Mouse (Mus musculus): Measurements from ENCODE around the gene Cacnb4. TPM values are rescaled to one million over a fixed set of nuclear protein-coding genes. Genes with fewer than 3 reads are reported as not detected.

Cacnb4 gene
- polyA plus RNA-seq, 1 experiment: 0.04 TPM

DNA sequence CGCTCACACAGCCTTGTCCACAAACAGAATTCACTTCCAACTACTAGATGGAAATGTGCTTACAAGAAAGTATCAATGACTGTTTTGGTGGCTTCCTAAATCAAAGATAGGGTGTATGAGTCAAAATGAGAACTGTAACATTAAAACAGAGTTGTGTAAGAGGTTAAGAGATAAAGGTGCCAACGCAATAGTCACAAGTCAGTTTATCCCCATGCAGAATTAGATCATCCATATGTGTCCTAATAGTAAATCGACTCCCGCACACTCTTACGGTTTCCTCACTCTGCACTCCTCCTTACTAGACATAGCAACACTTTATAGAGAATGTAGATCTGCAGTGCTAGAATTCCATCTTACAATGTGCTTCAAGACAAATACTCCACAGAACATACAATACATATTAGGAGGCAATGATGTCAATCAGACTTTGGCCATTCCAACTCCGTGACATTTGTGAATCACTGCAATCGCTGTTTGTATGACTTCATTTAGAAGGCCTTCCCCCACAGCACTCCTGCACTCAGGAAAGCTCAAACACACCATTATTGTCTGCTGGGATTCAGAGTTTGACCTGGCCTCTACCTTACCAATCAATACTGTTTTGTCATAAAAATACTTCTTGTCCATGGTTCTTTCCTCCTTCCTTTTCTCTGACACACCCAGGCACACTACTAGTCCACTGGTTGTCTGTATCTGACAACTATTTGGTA lies 256.5 kb downstream of the Cacnb4 start:
- no peak for DNase-seq
- TF ChIP-seq POLR2A (IDR thresholded peaks at IDR 0.05; ENCODE audit: borderline replicate concordance, extremely low read depth, low read depth, low read length): no peak
- no peak for TF ChIP-seq CTCF (IDR thresholded peaks at IDR 0.05; ENCODE audit: insufficient read depth, low read length)
- no peak overlapping the region for H3K4me3 ChIP-seq (replicated peaks; ENCODE audit: extremely low read depth, low read depth, low read length)
- H3K4me1 ChIP-seq (ENCODE audit: control insufficient read depth, insufficient read depth, low read length): peaks cover 24% of the 10 kb centered on the region
- 73% methylated on average over 7 of the region's 7 CpGs for WGBS

DNA sequence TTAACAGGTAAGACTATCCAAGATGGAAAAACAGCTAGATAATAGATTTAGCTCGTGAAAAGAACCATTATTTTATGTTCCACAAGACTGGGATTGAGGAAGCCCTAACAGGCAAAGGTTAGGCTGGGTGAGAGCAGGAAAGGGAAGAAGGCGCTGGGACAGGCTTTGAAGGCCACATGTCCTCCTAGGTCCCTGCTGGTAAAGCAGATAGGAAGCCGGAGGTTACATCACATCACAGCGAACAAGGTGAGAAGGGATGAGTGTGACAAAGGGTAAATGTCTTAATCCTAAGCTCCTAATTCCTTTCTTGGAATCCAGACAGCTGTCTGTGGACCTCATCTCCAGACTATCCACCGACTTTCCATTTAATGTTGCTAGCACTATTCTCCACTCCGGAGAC lies 257.3 kb downstream of the Cacnb4 start:
- WGBS: 55% methylated on average over 6 of the region's 6 CpGs
- no peak for TF ChIP-seq CTCF (IDR thresholded peaks at IDR 0.05; ENCODE audit: insufficient read depth, low read length)
- no peak for TF ChIP-seq POLR2A (IDR thresholded peaks at IDR 0.05; ENCODE audit: borderline replicate concordance, extremely low read depth, low read depth, low read length)
- Histone ChIP-seq H3K4me3 (replicated peaks; ENCODE audit: extremely low read depth, low read depth, low read length) (no peak overlapping the region), H3K4me1 (ENCODE audit: control insufficient read depth, insufficient read depth, low read length) (peaks cover 24% of the 10 kb centered on the region)
- no peak for DNase-seq

DNA sequence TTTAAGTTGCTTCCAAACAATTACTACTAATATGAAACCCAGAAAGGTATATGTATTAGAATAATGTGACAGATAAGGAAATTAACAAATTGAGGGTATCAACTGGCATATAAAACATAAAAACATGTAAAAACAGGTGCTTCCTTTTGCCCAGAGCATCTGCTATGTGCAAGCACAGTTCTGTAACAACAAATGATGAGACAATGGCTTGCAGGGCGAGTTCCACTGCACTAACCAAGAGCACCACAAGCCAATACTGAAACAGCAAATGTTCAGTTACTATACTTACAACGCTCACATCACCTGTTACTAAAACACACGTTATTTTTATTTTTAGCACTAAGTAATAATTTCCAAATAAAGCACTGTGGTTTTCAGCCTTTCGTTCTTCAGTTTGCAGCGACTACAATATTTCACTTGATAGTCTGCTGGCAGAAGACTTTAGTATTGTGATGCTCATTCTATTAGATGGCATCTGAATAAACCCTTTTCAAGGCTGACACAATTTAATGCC lies 264.1 kb downstream of the Cacnb4 start:
- no peak for DNase-seq
- 90% methylated on average over 5 of the region's 5 CpGs for WGBS
- no peak overlapping the region for H3K4me3 ChIP-seq (replicated peaks; ENCODE audit: extremely low read depth, low read depth, low read length)
- no peak for TF ChIP-seq POLR2A (IDR thresholded peaks at IDR 0.05; ENCODE audit: borderline replicate concordance, extremely low read depth, low read depth, low read length)
- TF ChIP-seq CTCF (IDR thresholded peaks at IDR 0.05; ENCODE audit: insufficient read depth, low read length): no peak
- peaks cover 3% of the 10 kb centered on the region for H3K4me1 ChIP-seq (ENCODE audit: control insufficient read depth, insufficient read depth, low read length)

DNA sequence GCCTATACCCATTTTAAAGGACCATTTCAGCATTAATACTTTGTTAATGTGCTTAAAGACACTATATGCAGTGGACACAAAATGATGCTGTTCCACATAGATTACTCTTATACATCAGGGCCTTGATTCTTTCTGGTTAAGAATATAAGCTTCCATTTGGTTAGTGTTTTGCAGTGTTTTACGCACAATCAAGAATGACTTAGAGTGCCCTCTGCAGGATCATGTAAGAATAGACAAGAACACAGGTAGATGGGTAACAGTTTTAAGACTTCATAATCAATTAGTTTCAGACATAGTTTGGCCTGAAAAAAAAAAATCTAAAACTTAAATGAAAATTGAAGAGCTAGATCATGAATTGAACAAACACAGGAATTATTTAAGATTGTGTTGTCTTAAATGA lies 270.2 kb downstream of the Cacnb4 start:
- no peaks in the 10 kb centered on the region for H3K4me1 ChIP-seq (ENCODE audit: control insufficient read depth, insufficient read depth, low read length)
- peak; percentile 39; the same call in 1 of the 2 replicates for TF ChIP-seq CTCF (IDR thresholded peaks at IDR 0.05; ENCODE audit: insufficient read depth, low read length)
- no peak for TF ChIP-seq POLR2A (IDR thresholded peaks at IDR 0.05; ENCODE audit: borderline replicate concordance, extremely low read depth, low read depth, low read length)
- 61% methylated on average over 1 of the region's 1 CpGs for WGBS
- no peak for DNase-seq
- no peak overlapping the region for H3K4me3 ChIP-seq (replicated peaks; ENCODE audit: extremely low read depth, low read depth, low read length)

DNA sequence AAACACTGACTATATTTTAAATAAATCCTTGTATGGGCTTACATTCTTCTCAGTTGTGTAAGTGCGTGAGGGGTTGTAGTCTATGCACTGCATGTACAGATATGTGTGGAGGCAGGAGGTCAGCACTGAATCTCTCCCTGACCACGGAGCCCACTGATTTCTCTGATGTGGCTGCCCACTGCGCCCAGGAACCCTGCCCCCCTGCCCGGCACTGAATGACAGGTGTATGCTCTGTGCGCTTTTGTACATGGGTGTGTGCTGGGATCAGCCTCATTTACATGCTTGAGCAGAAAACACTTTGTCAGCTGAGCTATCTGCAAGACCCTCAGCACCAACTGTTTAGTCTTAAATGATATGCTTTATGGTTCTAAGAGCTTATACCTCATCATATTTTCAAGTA lies 271.4 kb downstream of the Cacnb4 start:
- H3K4me1 ChIP-seq (ENCODE audit: control insufficient read depth, insufficient read depth, low read length): no peaks in the 10 kb centered on the region
- H3K4me3 ChIP-seq (replicated peaks; ENCODE audit: extremely low read depth, low read depth, low read length): no peak overlapping the region
- TF ChIP-seq POLR2A (IDR thresholded peaks at IDR 0.05; ENCODE audit: borderline replicate concordance, extremely low read depth, low read depth, low read length) (no peak), CTCF (IDR thresholded peaks at IDR 0.05; ENCODE audit: insufficient read depth, low read length) (no peak)
- WGBS: 91% methylated on average over 5 of the region's 5 CpGs
- no peak for DNase-seq

DNA sequence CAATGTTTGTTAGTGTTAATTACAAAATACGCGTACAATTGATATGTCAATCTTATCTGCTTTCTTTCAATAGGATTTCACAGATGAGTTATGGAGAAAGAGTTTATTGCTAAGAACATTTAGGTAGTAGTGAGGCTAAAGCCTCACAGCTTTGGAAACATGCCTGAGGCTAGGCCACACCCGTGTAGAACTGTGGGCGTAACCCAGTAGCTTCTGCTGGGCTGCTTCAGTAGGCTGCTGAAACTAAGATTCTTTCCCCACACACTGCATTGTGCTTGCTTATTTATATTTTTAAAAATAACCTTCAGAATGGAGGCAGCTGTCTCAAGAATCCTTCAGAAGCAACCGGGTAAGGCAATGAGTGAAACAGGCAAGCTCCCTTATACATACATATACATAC lies 282.1 kb downstream of the Cacnb4 start:
- Histone ChIP-seq H3K4me1 (ENCODE audit: control insufficient read depth, insufficient read depth, low read length) (no peaks in the 10 kb centered on the region), H3K4me3 (replicated peaks; ENCODE audit: extremely low read depth, low read depth, low read length) (no peak overlapping the region)
- 76% methylated on average over 5 of the region's 5 CpGs for WGBS
- TF ChIP-seq CTCF (IDR thresholded peaks at IDR 0.05; ENCODE audit: insufficient read depth, low read length) (no peak), POLR2A (IDR thresholded peaks at IDR 0.05; ENCODE audit: borderline replicate concordance, extremely low read depth, low read depth, low read length) (no peak)
- DNase-seq: no peak

DNA sequence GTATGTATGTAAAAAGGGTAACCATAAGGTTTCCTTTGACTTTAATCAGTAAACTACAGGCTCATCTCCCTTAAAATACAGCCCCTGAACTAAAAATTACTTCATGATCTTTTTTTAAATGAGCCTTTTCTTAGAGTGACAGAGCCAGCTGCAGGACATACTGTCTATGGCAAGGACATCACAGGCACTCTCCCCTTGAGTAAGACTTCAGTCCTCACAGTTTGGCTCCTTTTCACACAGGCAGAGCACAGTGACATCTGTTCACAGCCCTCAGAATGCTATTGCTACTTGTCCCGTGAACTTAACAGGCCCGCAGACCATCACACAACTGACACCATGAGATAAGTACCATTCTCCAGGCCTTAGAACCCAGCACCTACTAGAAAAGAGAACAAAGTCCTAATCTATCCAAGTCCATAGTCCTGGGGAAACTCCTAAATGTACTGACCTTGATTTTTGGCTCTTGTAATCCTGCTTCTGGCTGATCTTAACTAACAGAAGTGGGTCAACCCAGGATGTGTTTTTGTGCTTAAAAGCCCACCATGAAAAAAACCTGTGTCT lies 286.1 kb downstream of the Cacnb4 start:
- H3K4me1 ChIP-seq (ENCODE audit: control insufficient read depth, insufficient read depth, low read length): no peaks in the 10 kb centered on the region; the same call in 1 of the 2 replicates
- H3K4me3 ChIP-seq (replicated peaks; ENCODE audit: extremely low read depth, low read depth, low read length): no peak overlapping the region
- WGBS: 74% methylated on average over 2 of the region's 2 CpGs
- TF ChIP-seq CTCF (IDR thresholded peaks at IDR 0.05; ENCODE audit: insufficient read depth, low read length) (no peak), POLR2A (IDR thresholded peaks at IDR 0.05; ENCODE audit: borderline replicate concordance, extremely low read depth, low read depth, low read length) (no peak)
- DNase-seq: no peak

DNA sequence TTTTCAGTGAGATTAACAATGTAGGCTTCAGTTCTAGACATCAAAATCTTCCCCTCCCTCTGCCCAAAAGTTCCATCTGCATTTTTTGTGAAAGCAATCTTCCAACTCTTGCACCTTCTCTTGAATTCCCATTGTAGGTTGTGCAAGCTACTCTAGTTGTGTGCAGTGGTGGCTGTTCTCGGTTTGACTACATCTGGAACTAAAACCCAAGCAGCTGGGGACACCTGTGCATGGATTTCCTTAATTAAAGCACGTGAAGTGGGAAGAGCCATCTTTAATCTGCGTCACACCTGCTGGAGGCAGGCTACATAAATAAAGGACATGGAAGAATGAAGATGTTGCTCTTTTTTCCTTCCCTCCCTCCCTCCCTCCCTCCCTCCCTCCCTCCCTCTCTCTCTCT lies 286.7 kb downstream of the Cacnb4 start:
- TF ChIP-seq POLR2A (IDR thresholded peaks at IDR 0.05; ENCODE audit: borderline replicate concordance, extremely low read depth, low read depth, low read length) (no peak), CTCF (IDR thresholded peaks at IDR 0.05; ENCODE audit: insufficient read depth, low read length) (no peak)
- WGBS: 69% methylated on average over 3 of the region's 3 CpGs
- no peak for DNase-seq
- Histone ChIP-seq H3K4me1 (ENCODE audit: control insufficient read depth, insufficient read depth, low read length) (no peaks in the 10 kb centered on the region; the same call in 1 of the 2 replicates), H3K4me3 (replicated peaks; ENCODE audit: extremely low read depth, low read depth, low read length) (no peak overlapping the region)

DNA sequence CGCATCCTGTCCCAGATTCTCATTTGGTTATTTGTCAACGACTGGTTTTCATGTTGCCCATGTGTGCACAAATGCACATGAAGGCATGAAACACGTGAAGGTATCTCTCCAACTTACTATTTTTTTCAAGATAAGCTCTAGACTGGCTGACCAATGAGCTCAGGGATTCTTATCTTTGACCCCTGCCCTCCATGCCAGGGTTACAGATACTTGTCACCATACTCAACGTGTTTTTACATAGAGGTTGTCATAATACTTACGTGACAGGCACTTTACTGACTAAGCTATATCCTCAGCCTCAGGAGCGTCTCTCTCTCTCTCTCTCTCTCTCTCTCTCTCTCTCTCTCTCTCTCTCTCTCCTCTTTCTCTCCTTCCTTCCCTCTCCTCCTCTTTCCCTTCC lies 290.2 kb downstream of the Cacnb4 start:
- TF ChIP-seq POLR2A (IDR thresholded peaks at IDR 0.05; ENCODE audit: borderline replicate concordance, extremely low read depth, low read depth, low read length) (no peak), CTCF (IDR thresholded peaks at IDR 0.05; ENCODE audit: insufficient read depth, low read length) (no peak)
- WGBS: 51% methylated on average over 6 of the region's 6 CpGs
- Histone ChIP-seq H3K4me3 (replicated peaks; ENCODE audit: extremely low read depth, low read depth, low read length) (no peak overlapping the region), H3K4me1 (ENCODE audit: control insufficient read depth, insufficient read depth, low read length) (no peaks in the 10 kb centered on the region; the same call in 1 of the 2 replicates)
- no peak for DNase-seq

DNA sequence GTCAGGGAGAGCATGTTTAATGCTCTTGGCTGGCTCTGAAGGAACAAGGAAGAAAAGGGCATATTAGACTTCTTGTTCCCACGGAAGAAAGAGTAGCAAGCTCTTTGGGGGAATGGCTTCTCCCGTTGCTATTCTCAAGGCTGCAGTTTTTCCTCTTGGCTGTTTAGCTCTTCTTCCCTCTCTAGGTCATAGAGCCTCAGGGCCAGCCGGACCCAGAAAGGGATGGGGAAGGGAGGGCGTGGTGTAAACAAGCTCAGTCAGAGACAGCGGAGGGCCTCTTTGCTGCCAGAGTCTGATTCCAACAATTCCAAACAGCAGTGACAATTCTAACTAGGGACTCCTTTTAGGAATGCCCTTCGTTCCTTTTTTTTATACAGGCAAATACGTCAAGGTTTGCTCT lies 290.6 kb downstream of the Cacnb4 start:
- 24% methylated on average over 7 of the region's 7 CpGs for WGBS
- TF ChIP-seq POLR2A (IDR thresholded peaks at IDR 0.05; ENCODE audit: borderline replicate concordance, extremely low read depth, low read depth, low read length) (no peak), CTCF (IDR thresholded peaks at IDR 0.05; ENCODE audit: insufficient read depth, low read length) (no peak)

More for the DNA sequence above, 290.6 kb downstream of the Cacnb4 start:
- DNase-seq: no peak
- Histone ChIP-seq H3K4me1 (ENCODE audit: control insufficient read depth, insufficient read depth, low read length) (no peaks in the 10 kb centered on the region; the same call in 1 of the 2 replicates), H3K4me3 (replicated peaks; ENCODE audit: extremely low read depth, low read depth, low read length) (no peak overlapping the region)
